Mouse (Mus musculus) testis, adult 2 months (tissue): ENCODE measurements around the gene Usp22.

Experiments used
- CTCF ChIP-seq: fragments of 200-500 bp; IDR thresholded peaks from 2 replicates; pipeline ENCODE4 v1.5.1; 2012; ENCODE audit warnings: low read depth, mild to moderate bottlenecking, inconsistent platforms, low read length, moderate library complexity; ENCODE audit not compliant: control insufficient read depth, insufficient read depth, insufficient replicate concordance
- POLR2A ChIP-seq: fragments of 200-500 bp; IDR thresholded peaks from 2 replicates; pipeline ENCODE4 v1.6.1; 2012; ENCODE audit warnings: low read depth, mild to moderate bottlenecking, inconsistent platforms, low read length, moderate library complexity; ENCODE audit not compliant: control insufficient read depth

DNA sequence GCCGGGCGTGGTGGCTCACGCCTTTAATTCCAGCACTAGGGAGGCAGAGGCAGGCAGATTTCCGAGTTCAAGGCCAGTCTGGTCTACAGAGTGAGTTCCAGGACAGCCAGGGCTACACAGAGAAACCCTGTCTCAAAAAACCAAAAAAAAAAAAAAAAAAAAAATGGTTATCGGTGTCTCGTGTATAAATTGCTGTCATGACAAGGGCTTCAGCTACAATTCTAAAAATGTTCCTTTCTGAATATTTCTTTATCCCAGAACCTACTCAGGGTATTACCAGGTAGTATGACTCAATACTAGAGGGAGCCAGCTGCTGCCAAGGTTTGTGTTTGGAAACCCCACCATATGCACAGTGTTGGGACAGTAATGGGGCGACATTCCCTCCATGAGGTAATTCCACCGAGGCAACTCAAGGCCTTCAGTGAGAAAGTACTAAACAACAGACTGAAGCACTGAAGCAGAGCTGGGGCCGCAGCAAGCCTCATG, 52.5 kb downstream of the Usp22 start:
- TF ChIP-seq CTCF (no peak), POLR2A (no peak)
